Mouse (Mus musculus) spleen, adult 2 months (tissue): ENCODE measurements around the gene Sema4d. TPM values are rescaled to one million over a fixed set of nuclear protein-coding genes. Genes with fewer than 3 reads are reported as not detected.

Experiments used
- DNase-seq, 2 experiments: peaks; one replicate each; pipeline versions ENCODE4 v3.0.0 to v3.0.0-alpha.2; 2012 to 2021; ENCODE audit warnings: low spot score in 2 of 2, low read depth in 1 of 2
- H3K27ac ChIP-seq: fragments of 200-500 bp; 2 replicates; pipeline ENCODE4 v1.5.1; 2012; ENCODE audit warnings: low read length, inconsistent platforms; ENCODE audit not compliant: insufficient read depth
- H3K27me3 ChIP-seq: fragments of 200-500 bp; 2 replicates; pipeline ENCODE4 v1.6.1; 2012; ENCODE audit warnings: mild to moderate bottlenecking, moderate library complexity, low read length, inconsistent platforms; ENCODE audit not compliant: control insufficient read depth, insufficient read depth
- H3K36me3 ChIP-seq: fragments of 200-500 bp; 2 replicates; pipeline ENCODE4 v1.6.1; 2012; ENCODE audit warnings: mild to moderate bottlenecking, low read length, inconsistent platforms; ENCODE audit not compliant: control insufficient read depth, insufficient read depth
- H3K4me1 ChIP-seq: fragments of 200-500 bp; 2 replicates; pipeline ENCODE4 v1.6.1; 2011; ENCODE audit warnings: inconsistent platforms; ENCODE audit not compliant: control insufficient read depth, insufficient read depth, insufficient read length
- H3K4me3 ChIP-seq: fragments of 200-500 bp; 2 replicates; pipeline ENCODE4 v1.5.1; 2011; ENCODE audit warnings: mild to moderate bottlenecking, inconsistent platforms; ENCODE audit not compliant: insufficient read depth, insufficient read length; ENCODE audit errors: extremely low read depth
- CTCF ChIP-seq: fragments of 200-500 bp; IDR thresholded peaks from 2 replicates; pipeline ENCODE4 v1.5.1; 2011; ENCODE audit warnings: mild to moderate bottlenecking, inconsistent platforms; ENCODE audit not compliant: insufficient read depth, insufficient read length, insufficient replicate concordance; ENCODE audit errors: extremely low read depth
- POLR2A ChIP-seq: fragments of 200-500 bp; IDR thresholded peaks from 2 replicates; pipeline ENCODE4 v1.6.1; 2011; ENCODE audit warnings: low read depth, low read length, inconsistent platforms
- WGBS: fragments of 180-500 bp; shearing (Covaris S2); methylation state at CpG from one replicate; pipeline ENCODE4 v1.1.7; 2018; 5-methylcytosine and 5-hydroxymethylcytosine counted together
- polyA plus RNA-seq: library from polyadenylated mRNA; depleted of rRNA; stranded (reverse); fragments of >200 nt; gene quantifications from 2 replicates; pipeline ENCODE4 v1.2.3, GENCODE M21; 2012; rRNA removed

Gene Sema4d
- polyA plus RNA-seq, 1 experiment = 77.0 TPM

DNA sequence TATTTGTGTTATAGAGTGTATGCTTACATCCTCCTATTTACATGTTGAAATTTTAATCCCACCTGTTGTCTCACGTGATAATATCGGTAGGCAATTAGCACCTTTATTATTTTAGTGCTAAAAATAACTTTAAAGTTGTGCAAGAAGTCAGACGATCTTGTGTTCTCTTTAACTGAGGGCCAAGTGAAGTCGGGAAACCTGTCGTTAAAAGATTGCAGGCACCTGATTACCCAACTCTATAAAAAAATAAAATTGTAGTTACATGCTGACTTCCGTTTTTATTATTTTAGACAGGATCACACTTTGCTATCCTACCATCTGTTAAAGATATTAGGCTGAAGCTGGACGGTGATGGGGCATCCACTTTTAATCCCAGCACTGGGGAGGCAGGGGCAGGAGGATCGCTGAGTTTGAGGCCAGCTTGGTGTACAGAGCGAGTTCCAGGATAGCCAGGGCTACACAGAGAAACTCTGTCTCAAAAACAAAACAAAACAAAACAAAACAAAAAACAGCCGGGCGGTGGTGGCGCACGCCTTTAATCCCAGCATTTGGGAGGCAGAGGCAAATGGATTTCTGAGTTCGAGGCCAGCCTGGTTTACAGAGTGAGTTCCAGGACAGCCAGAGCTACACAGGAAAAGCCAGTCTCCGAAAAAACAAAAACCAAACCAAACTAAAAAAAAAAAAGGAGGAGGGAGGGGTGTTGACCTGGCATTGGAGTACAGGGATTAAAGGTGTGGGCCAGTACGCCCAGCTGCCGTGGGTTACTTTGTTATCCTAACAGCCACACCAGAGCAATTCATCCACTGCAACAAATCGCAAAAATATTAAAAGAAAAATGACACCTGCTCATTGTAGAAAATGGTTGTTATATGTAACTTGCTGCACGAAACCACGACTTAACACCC lies 149.4 kb downstream of the Sema4d start:
- Histone ChIP-seq H3K27ac (peak overlapping the region; percentile 87), H3K4me1 (peaks cover 2% of the 10 kb centered on the region; the same call in 1 of the 2 replicates), H3K4me3 (peak overlapping the region; percentile 74), H3K27me3 (no peaks in the 10 kb centered on the region), H3K36me3 (no peaks in the 10 kb centered on the region)
- no peak for DNase-seq
- TF ChIP-seq CTCF (no peak), POLR2A (no peak)
- 47% methylated on average over 20 of the region's 20 CpGs for WGBS

DNA sequence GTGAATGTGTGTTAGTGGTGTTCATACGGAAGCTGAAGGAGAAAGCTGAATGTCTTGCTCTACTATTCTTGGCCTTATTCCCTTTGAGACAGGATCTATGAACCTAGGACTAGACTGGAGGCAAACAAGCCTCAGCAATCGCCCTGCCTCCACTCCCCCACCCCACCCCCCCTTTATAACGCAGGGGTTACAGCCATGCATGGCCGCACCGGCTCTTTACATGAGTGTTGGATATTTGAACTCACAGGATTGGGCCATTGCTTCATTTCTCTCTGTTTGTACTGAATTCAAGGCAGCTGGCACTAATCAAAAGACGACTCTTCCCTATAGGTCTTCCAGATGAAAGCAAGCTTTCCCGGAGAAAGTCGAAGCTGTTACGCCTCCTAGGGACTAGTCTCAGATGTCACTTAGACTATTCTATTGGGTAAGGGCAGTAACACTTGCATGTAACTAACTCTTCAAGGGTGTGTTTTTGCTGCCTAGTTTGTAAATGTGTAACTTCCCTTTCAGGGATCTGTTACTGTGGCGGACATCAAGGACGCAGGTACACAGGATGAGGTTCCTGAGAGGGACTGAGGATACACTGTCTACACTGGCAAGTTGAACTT lies 151.3 kb downstream of the Sema4d start:
- peaks cover 2% of the 10 kb centered on the region; the same call in 1 of the 2 replicates for H3K4me1 ChIP-seq
- no peaks in the 10 kb centered on the region for H3K36me3 ChIP-seq
- no peak overlapping the region for H3K27ac ChIP-seq
- H3K4me3 ChIP-seq = no peak overlapping the region
- DNase-seq = no peak
- WGBS = 73% methylated on average over 11 of the region's 11 CpGs
- H3K27me3 ChIP-seq = no peaks in the 10 kb centered on the region
- no peak for TF ChIP-seq POLR2A
- no peak for TF ChIP-seq CTCF

DNA sequence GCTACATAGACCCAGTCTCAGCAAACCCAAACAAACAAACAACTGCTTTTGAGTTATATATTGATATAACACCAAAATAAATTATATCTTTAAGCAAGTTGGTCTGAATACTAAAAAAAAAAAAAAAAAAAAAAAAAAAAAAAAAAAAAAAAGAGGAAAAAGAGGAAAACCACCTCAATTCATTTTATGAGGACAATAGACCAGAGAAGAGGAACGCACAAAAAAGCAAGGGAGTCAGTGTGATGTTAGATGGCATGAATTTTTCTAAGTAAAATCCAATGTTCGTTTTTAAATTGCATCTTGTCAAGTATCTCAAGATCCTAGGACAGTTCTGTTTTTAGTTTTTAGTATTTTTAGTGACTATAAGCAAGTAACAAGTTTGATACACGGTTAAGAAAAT lies 152.1 kb downstream of the Sema4d start:
- H3K27me3 ChIP-seq = no peaks in the 10 kb centered on the region
- 92% methylated on average over 3 of the region's 3 CpGs for WGBS
- peaks cover 2% of the 10 kb centered on the region; the same call in 1 of the 2 replicates for H3K4me1 ChIP-seq
- no peak overlapping the region for H3K27ac ChIP-seq
- no peak for DNase-seq
- no peak for TF ChIP-seq CTCF
- no peak for TF ChIP-seq POLR2A
- no peak overlapping the region for H3K4me3 ChIP-seq
- H3K36me3 ChIP-seq = no peaks in the 10 kb centered on the region

DNA sequence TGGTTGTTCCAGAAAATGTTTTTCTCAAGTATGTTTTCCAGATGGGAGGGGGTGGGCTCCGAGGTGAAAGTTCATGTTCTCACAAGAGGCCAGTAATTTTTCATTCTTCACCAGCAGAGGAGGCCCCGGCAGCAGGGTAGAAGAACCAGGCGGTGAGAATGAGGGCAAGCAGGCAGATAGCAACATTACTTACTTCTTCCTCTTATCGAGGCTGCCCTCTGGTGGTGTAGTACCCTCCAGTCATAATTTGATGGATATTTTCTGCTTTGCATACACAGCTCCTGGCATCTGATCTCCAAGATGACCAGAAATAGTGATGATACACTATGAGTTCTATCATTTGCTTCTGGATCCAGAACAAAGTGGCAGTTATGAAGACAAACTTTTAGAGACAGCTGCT lies 154.6 kb downstream of the Sema4d start:
- Histone ChIP-seq H3K27me3 (no peaks in the 10 kb centered on the region), H3K4me1 (no peaks in the 10 kb centered on the region), H3K4me3 (no peak overlapping the region), H3K36me3 (no peaks in the 10 kb centered on the region), H3K27ac (no peak overlapping the region)
- DNase-seq = peak in 1 of 2 experiments; percentile 21
- TF ChIP-seq CTCF (no peak), POLR2A (no peak)
- 51% methylated on average over 4 of the region's 4 CpGs for WGBS

Other genes starting within 250 kb of the Sema4d start
- 0.14 and 0.21 TPM in 2 replicates for gene Shc3, start 224.3 kb downstream of the Sema4d start, polyA plus RNA-seq
- gene Cks2, start 148.5 kb downstream of the Sema4d start, polyA plus RNA-seq = 14.0 and 16.7 TPM in 2 replicates
- gene Secisbp2, start 142.1 kb downstream of the Sema4d start, polyA plus RNA-seq = 25.8 and 28.6 TPM in 2 replicates
- 14.6 and 19.8 TPM in 2 replicates for gene Gadd45g, start 52.9 kb upstream of the Sema4d start, polyA plus RNA-seq